Mouse (Mus musculus) midbrain, embryonic 11.5 days (tissue): ENCODE results near the gene Tmem140. TPM values are rescaled to one million over a fixed set of nuclear protein-coding genes. Genes with fewer than 3 reads are reported as not detected.

Experiments
- ATAC-seq: fragments of 200-750 bp; cut with Nextera tagmentation; 2 replicates; pipeline ENCODE4 v1.8.0; 2017; ENCODE audit warnings: moderate TSS enrichment, moderate library complexity; ENCODE audit not compliant: low FRiP score
- DNase-seq: peaks from one replicate; pipeline ENCODE4 v3.0.0; 2015; ENCODE audit warnings: low spot score; ENCODE audit errors: missing footprints
- H3K27ac ChIP-seq: fragments of 300-500 bp; sonication (generic); 2 replicates; pipeline ENCODE4 v1.5.1; 2014; ENCODE audit warnings: low read depth, low read length
- H3K27me3 ChIP-seq: fragments of 300-500 bp; sonication (generic); 2 replicates; pipeline ENCODE4 v1.6.1; 2014; ENCODE audit warnings: mild to moderate bottlenecking, low read length, moderate library complexity, mixed read lengths; ENCODE audit not compliant: control insufficient read depth, insufficient read depth
- H3K36me3 ChIP-seq: fragments of 300-500 bp; sonication (generic); 2 replicates; pipeline ENCODE4 v1.6.1; 2014; ENCODE audit warnings: mild to moderate bottlenecking, low read length, moderate library complexity, mixed read lengths; ENCODE audit not compliant: control insufficient read depth, insufficient read depth
- H3K4me1 ChIP-seq: fragments of 300-500 bp; sonication (generic); 2 replicates; pipeline ENCODE4 v1.6.1; 2014; ENCODE audit warnings: low read length; ENCODE audit not compliant: control insufficient read depth, insufficient read depth
- H3K4me2 ChIP-seq: fragments of 300-500 bp; sonication (generic); 2 replicates; pipeline ENCODE4 v1.6.1; 2014; ENCODE audit warnings: mild to moderate bottlenecking, moderate library complexity
- H3K4me3 ChIP-seq: fragments of 300-500 bp; sonication (generic); 2 replicates; pipeline ENCODE4 v1.5.1; 2014; ENCODE audit warnings: low read depth, low read length
- H3K9ac ChIP-seq: fragments of 300-500 bp; sonication (generic); 2 replicates; pipeline ENCODE4 v1.6.1; 2014; ENCODE audit warnings: low read length
- H3K9me3 ChIP-seq: fragments of 300-500 bp; sonication (generic); 2 replicates; pipeline ENCODE4 v1.6.1; 2016; ENCODE audit warnings: low read length; ENCODE audit not compliant: control insufficient read depth
- WGBS: fragments of 180-500 bp; shearing (Covaris S2); extraction: QIAGEN DNeasy Blood & Tissue Kit; methylation state at CpG from one replicate; pipeline ENCODE4 v1.1.7; 2014; 5-methylcytosine and 5-hydroxymethylcytosine counted together
- polyA plus RNA-seq: library from polyadenylated mRNA; unstranded; fragments of >200 nt; fragmentation: Nextera tagmentation; extraction: Ambion mirVana; gene quantifications from 2 replicates; pipeline ENCODE4 v1.2.1, GENCODE M21; 2014

Gene Tmem140
- polyA plus RNA-seq, 1 experiment from 2014 or later = 1.00 TPM

GRCm38 (mm10) chr6:34887131-34887850 lies 24.3 kb downstream of the Tmem140 start:
- DNase-seq (peak; percentile 96), ATAC-seq (peak; percentile 93)
- no peaks in the 10 kb centered on the region for H3K9me3 ChIP-seq
- no peak overlapping the region for H3K4me2 ChIP-seq
- WGBS = 25% methylated on average over 6 of the region's 6 CpGs
- H3K36me3 ChIP-seq = peaks cover 11% of the 10 kb centered on the region
- H3K27ac ChIP-seq = peak overlapping the region; percentile 80
- peaks cover 25% of the 10 kb centered on the region for H3K4me1 ChIP-seq
- no peak overlapping the region for H3K4me3 ChIP-seq
- H3K9ac ChIP-seq = peak overlapping the region; percentile 31; the same call in 1 of the 2 replicates
- no peaks in the 10 kb centered on the region for H3K27me3 ChIP-seq

GRCm38 (mm10) chr6:34889185-34889584 lies 26.2 kb downstream of the Tmem140 start:
- Histone ChIP-seq H3K9ac (no peak overlapping the region), H3K4me3 (no peak overlapping the region), H3K4me2 (no peak overlapping the region), H3K27ac (no peak overlapping the region), H3K4me1 (peaks cover 25% of the 10 kb centered on the region), H3K36me3 (peaks cover 11% of the 10 kb centered on the region), H3K27me3 (no peaks in the 10 kb centered on the region), H3K9me3 (no peaks in the 10 kb centered on the region)
- no peak for DNase-seq
- 22% methylated on average over 4 of the region's 4 CpGs for WGBS
- ATAC-seq = no peak

- Histone ChIP-seq H3K4me3 (no peak overlapping the region), H3K27ac (no peak overlapping the region), H3K4me2 (no peak overlapping the region), H3K4me1 (peaks cover 4% of the 10 kb centered on the region; the same call in 1 of the 2 replicates), H3K36me3 (peaks cover 27% of the 10 kb centered on the region), H3K9me3 (no peaks in the 10 kb centered on the region), H3K9ac (no peak overlapping the region), H3K27me3 (no peaks in the 10 kb centered on the region)
- 88% methylated on average over 7 of the region's 7 CpGs for WGBS
- no peak for DNase-seq
- ATAC-seq = no peak
Observed at GRCm38 (mm10) chr6:34895569-34895968, 32.6 kb downstream of the Tmem140 start.

GRCm38 (mm10) chr6:34896168-34896780 lies 33.3 kb downstream of the Tmem140 start:
- peak; percentile 85 for DNase-seq
- peaks cover 21% of the 10 kb centered on the region for H3K36me3 ChIP-seq
- no peak overlapping the region for H3K4me3 ChIP-seq
- H3K9ac ChIP-seq = no peak overlapping the region
- peak; percentile 40; the same call in 1 of the 2 replicates for ATAC-seq
- 56% methylated on average over 16 of the region's 16 CpGs for WGBS
- no peak overlapping the region for H3K4me2 ChIP-seq
- H3K9me3 ChIP-seq = no peaks in the 10 kb centered on the region
- no peak overlapping the region for H3K27ac ChIP-seq
- peaks cover 4% of the 10 kb centered on the region; the same call in 1 of the 2 replicates for H3K4me1 ChIP-seq
- no peaks in the 10 kb centered on the region for H3K27me3 ChIP-seq

- Histone ChIP-seq H3K4me2 (no peak overlapping the region), H3K36me3 (peaks cover 17% of the 10 kb centered on the region), H3K27me3 (no peaks in the 10 kb centered on the region), H3K4me3 (no peak overlapping the region), H3K9ac (no peak overlapping the region), H3K4me1 (peaks cover 4% of the 10 kb centered on the region), H3K27ac (no peak overlapping the region), H3K9me3 (no peaks in the 10 kb centered on the region)
- DNase-seq (no peak), ATAC-seq (no peak)
- 95% methylated on average over 2 of the region's 2 CpGs for WGBS
Observed at GRCm38 (mm10) chr6:34899127-34899526, 36.2 kb downstream of the Tmem140 start.

GRCm38 (mm10) chr6:34900990-34901389 lies 38.0 kb downstream of the Tmem140 start:
- no peak overlapping the region for H3K4me3 ChIP-seq
- no peak for DNase-seq
- no peaks in the 10 kb centered on the region for H3K27me3 ChIP-seq
- peaks cover 8% of the 10 kb centered on the region; the same call in 1 of the 2 replicates for H3K36me3 ChIP-seq
- WGBS = 78% methylated on average over 2 of the region's 2 CpGs
- H3K9ac ChIP-seq = no peak overlapping the region
- H3K4me2 ChIP-seq = no peak overlapping the region
- H3K4me1 ChIP-seq = peaks cover 4% of the 10 kb centered on the region
- ATAC-seq = no peak
- no peak overlapping the region for H3K27ac ChIP-seq
- no peaks in the 10 kb centered on the region for H3K9me3 ChIP-seq

- ATAC-seq = peak; percentile 50; the same call in 1 of the 2 replicates
Observed at GRCm38 (mm10) chr6:34901911-34902444, 39.0 kb downstream of the Tmem140 start.

GRCm38 (mm10) chr6:34902578-34902977 lies 39.6 kb downstream of the Tmem140 start:
- peaks cover 11% of the 10 kb centered on the region; the same call in 1 of the 2 replicates for H3K36me3 ChIP-seq
- H3K9me3 ChIP-seq = no peaks in the 10 kb centered on the region
- H3K9ac ChIP-seq = no peak overlapping the region
- H3K4me1 ChIP-seq = no peaks in the 10 kb centered on the region; the same call in 1 of the 2 replicates
- no peak overlapping the region for H3K27ac ChIP-seq
- no peak for ATAC-seq
- no peak overlapping the region for H3K4me2 ChIP-seq
- H3K4me3 ChIP-seq = no peak overlapping the region
- H3K27me3 ChIP-seq = no peaks in the 10 kb centered on the region
- WGBS = 90% methylated on average over 7 of the region's 7 CpGs
- DNase-seq = no peak

More at GRCm38 (mm10) chr6:34901911-34902444, 39.0 kb downstream of the Tmem140 start:
- H3K9me3 ChIP-seq = no peaks in the 10 kb centered on the region
- no peak for DNase-seq
- H3K27ac ChIP-seq = no peak overlapping the region
- H3K4me3 ChIP-seq = no peak overlapping the region
- H3K9ac ChIP-seq = no peak overlapping the region
- no peaks in the 10 kb centered on the region for H3K27me3 ChIP-seq
- WGBS = 69% methylated on average over 9 of the region's 9 CpGs
- peaks cover 11% of the 10 kb centered on the region; the same call in 1 of the 2 replicates for H3K36me3 ChIP-seq
- no peaks in the 10 kb centered on the region; the same call in 1 of the 2 replicates for H3K4me1 ChIP-seq
- no peak overlapping the region for H3K4me2 ChIP-seq

GRCm38 (mm10) chr6:34903441-34903840 lies 40.5 kb downstream of the Tmem140 start:
- H3K4me2 ChIP-seq = no peak overlapping the region
- H3K4me1 ChIP-seq = no peaks in the 10 kb centered on the region; the same call in 1 of the 2 replicates
- H3K9ac ChIP-seq = no peak overlapping the region
- no peak overlapping the region for H3K27ac ChIP-seq
- H3K9me3 ChIP-seq = no peaks in the 10 kb centered on the region
- H3K36me3 ChIP-seq = peaks cover 11% of the 10 kb centered on the region; the same call in 1 of the 2 replicates
- WGBS = 85% methylated on average over 5 of the region's 5 CpGs
- H3K4me3 ChIP-seq = no peak overlapping the region
- DNase-seq (no peak), ATAC-seq (no peak)
- H3K27me3 ChIP-seq = no peaks in the 10 kb centered on the region
